Mouse (Mus musculus) G1E (cell line): ENCODE data around the gene Pkmyt1.

Experiments used
- CTCF ChIP-seq: IDR thresholded peaks from 2 replicates; pipeline ENCODE4 v1.5.1; 2012; ENCODE audit warnings: low read depth, low read length, inconsistent platforms, mixed read lengths
- GATA1 ChIP-seq: IDR thresholded peaks from 2 replicates; pipeline ENCODE4 v1.6.1; 2012; ENCODE audit warnings: borderline replicate concordance, low read length, inconsistent platforms, mixed read lengths
- TAL1 ChIP-seq: conservative IDR thresholded peaks from 2 replicates; pipeline ENCODE4 v1.6.1; 2012; ENCODE audit warnings: low read depth, low read length, inconsistent platforms, mixed read lengths

- no peak for TF ChIP-seq CTCF
- TF ChIP-seq TAL1, result no peak
- TF ChIP-seq GATA1, result no peak
Observed at GRCm38 (mm10) chr17:23746311-23746710, 20.2 kb downstream of the Pkmyt1 start.
